Mouse (Mus musculus): ENCODE results near the gene Rfx5. TPM values are rescaled to one million over a fixed set of nuclear protein-coding genes. Genes with fewer than 3 reads are reported as not detected.
"Not testable (repeated sequence)": the region's sequence is repeated elsewhere in the genome, so short reads cannot be mapped to it uniquely, and the experiment has no call there.

Gene Rfx5
- polyA plus RNA-seq, 1 experiment from 2014 or later = 5.7 TPM

DNA sequence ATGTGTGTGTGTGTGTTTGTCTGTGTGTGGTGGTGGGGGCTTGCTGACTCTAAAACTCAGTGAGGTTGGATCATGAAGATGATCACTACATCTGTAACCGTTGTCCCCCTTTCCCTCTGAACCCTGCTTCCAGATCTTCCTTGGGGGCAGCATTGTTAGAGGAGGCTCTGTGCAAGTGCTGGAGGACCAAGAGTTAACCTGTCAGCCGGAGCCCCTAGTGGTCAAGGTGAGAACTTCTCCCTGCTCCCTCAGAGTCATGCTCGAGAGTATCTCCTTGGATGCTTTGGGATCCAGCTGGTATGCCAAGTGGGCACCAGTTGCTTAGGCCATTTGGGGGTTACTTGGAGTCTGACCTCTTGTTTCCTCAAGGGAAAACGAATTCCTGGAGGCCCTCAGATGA is 10.2 kb upstream of the Rfx5 start:
- not testable (repeated sequence) for H3K36me3 ChIP-seq; H3K4me1 ChIP-seq (replicated peaks); H3K4me3 ChIP-seq; H3K27me3 ChIP-seq (ENCODE audit: insufficient read depth, poor library complexity, severe bottlenecking); H3K27ac ChIP-seq; H3K9me3 ChIP-seq; DNase-seq (ENCODE audit: low spot score)
- 30% methylated on average over 4 of the region's 4 CpGs for WGBS

DNA sequence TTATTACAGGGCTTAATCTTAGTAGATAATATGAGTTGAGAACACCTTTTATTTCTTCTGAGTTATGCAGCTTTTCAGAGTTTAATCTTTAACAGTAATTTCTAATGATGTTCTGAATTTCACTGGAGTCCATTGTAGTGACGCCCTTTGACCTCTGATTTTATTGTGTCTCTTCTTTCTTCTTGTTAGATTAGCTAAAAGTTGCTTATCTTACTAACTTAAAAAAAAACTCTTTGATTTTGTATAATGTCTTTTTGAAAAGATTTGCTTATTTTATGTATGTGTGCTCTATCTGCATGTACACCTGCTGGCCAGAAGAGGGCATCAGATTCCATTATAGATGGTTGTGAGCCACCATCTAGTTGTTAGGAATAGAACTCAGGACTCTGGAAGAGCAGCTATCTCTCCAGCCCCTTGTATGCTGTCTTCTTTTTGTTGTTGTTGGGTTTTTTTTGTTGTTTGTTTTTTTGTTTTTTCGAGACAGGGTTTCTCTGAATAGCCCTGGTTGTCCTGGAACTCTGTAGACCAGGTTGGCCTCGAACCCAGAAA is 5.7 kb upstream of the Rfx5 start:
- Histone ChIP-seq H3K4me1 (replicated peaks) (0 out of 2 replicates have a peak, but pooled peaks cover 4% of the 10 kb centered on the region), H3K27me3 (ENCODE audit: insufficient read depth, poor library complexity, severe bottlenecking) (no peaks in the 10 kb centered on the region), H3K27ac (no peak overlapping the region), H3K4me3 (no peak overlapping the region), H3K36me3 (no peaks in the 10 kb centered on the region), H3K9me3 (no peaks in the 10 kb centered on the region)
- WGBS = 72% methylated on average over 3 of the region's 3 CpGs
- DNase-seq (ENCODE audit: low spot score) = no peak

DNA sequence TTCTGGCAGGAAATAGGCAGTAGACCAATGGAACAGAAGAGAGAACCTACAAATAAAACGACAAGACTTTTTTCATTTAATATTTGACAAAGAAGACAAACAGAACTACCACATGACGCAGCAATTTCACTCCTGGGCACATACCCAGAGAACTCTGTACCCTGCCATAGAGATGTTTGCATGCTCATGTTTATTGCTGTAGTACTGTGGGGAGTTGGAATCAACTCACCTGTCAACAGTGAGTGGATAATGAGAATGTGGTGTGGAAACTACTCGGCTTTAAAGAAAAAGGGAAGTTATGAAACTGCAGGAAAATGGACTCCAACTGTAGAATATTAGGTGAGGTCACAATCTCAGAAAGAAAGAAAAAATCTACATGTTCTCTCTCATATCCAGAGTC is 4.2 kb upstream of the Rfx5 start:
- no peak overlapping the region for H3K27ac ChIP-seq
- H3K36me3 ChIP-seq = no peaks in the 10 kb centered on the region
- no peaks in the 10 kb centered on the region for H3K9me3 ChIP-seq
- no peak overlapping the region for H3K4me3 ChIP-seq
- no peaks in the 10 kb centered on the region for H3K27me3 ChIP-seq (ENCODE audit: insufficient read depth, poor library complexity, severe bottlenecking)
- DNase-seq (ENCODE audit: low spot score) = no peak
- 85% methylated on average over 3 of the region's 3 CpGs for WGBS
- H3K4me1 ChIP-seq (replicated peaks) = peaks cover 6% of the 10 kb centered on the region

DNA sequence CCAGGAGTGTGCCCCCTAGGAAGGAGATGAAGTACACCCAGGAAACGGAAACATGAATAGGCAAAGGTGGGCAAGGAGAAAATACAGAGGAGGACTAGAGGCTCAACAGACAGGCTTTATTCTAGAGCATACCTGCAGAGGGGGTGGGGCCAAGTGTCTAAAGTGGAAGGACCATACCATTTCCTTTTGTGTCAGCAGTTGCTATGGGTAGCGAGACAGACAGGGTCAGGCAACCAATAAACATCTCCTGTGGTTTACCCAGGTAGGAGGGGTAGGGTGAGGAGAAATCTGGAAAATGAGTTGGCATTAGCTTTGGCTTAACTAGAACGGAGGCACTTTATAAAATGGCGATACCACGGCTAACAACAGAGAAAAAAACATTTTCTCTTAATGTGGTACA is 1.1 kb upstream of the Rfx5 start:
- Histone ChIP-seq H3K9me3 (no peaks in the 10 kb centered on the region), H3K27me3 (ENCODE audit: insufficient read depth, poor library complexity, severe bottlenecking) (no peaks in the 10 kb centered on the region), H3K4me3 (peak overlapping the region; percentile 72), H3K27ac (no peak overlapping the region), H3K36me3 (peaks cover 27% of the 10 kb centered on the region), H3K4me1 (replicated peaks) (peaks cover 15% of the 10 kb centered on the region)
- DNase-seq (ENCODE audit: low spot score) = no peak
- 71% methylated on average over 5 of the region's 5 CpGs for WGBS

DNA sequence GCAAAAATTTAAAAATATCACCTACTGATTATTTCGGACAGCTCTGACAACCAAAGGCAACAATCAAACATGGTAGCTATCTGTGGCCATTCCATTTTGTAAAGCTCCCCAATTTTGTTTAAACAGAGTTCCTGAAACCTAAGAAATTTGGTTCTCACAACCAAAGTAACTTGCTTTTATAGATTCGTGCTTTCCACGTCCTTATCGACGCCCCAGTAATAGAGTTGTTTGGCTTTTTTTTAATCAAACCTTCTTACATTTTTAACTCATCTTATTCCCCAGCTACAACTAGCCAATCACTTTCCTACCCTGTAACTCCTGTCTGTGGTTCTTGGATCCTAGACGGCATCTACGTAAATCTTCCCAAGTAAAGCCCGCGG is 501 bp upstream of the Rfx5 start:
- WGBS = 24% methylated on average over 9 of the region's 9 CpGs

DNA sequence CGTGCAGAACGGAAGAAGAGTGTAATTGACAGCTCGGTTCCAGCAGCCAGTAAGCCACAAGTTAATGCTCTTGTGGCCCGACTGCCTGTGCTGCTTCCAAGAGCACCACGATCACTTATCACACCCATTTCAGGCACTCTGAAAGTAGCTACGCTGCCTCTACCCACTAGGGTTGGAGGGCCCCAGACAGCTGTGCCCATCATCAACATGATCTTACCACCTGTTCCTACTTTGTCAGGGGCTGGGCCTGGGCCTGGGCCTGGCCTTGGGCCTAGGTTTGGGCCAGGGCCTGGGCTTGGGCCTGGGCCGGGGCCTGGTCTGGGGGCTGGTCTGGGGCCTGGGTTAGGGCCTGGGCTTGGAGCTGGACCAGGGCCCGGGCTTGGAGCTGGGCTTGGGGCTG is 4.4 kb downstream of the Rfx5 start:
- H3K27ac ChIP-seq = no peak overlapping the region
- H3K4me1 ChIP-seq (replicated peaks) = peaks cover 13% of the 10 kb centered on the region
- peaks cover 43% of the 10 kb centered on the region for H3K36me3 ChIP-seq
- no peaks in the 10 kb centered on the region for H3K27me3 ChIP-seq (ENCODE audit: insufficient read depth, poor library complexity, severe bottlenecking)
- 95% methylated on average over 8 of the region's 8 CpGs for WGBS
- no peaks in the 10 kb centered on the region for H3K9me3 ChIP-seq
- no peak overlapping the region for H3K4me3 ChIP-seq
- no peak for DNase-seq (ENCODE audit: low spot score)

More for the DNA sequence above, 501 bp upstream of the Rfx5 start:
- H3K4me1 ChIP-seq (replicated peaks) = peaks cover 15% of the 10 kb centered on the region
- DNase-seq (ENCODE audit: low spot score) = no peak
- peak overlapping the region; percentile 96 for H3K27ac ChIP-seq
- no peaks in the 10 kb centered on the region for H3K9me3 ChIP-seq
- H3K4me3 ChIP-seq = peak overlapping the region; percentile 72
- no peaks in the 10 kb centered on the region for H3K27me3 ChIP-seq (ENCODE audit: insufficient read depth, poor library complexity, severe bottlenecking)
- peaks cover 33% of the 10 kb centered on the region for H3K36me3 ChIP-seq

DNA sequence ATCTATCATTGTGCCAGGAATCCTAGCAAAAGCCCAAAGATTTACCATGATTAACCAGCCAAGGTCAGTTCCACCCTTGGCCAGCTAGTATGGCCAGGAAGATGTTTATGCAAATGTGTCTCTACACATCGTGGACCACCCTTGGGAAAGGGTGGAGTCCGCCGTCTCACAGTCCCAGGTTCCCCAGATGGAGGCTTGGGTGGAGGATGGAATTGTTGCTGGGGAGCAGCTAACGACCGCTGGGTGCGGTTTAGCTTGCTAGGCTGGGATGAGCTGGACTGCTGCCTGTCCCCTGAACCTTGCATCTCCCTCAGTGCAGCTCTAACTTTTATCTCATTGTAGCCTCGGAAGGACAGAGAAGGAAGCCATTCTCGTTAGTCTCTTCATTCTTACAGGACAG is 6.0 kb downstream of the Rfx5 start:
- DNase-seq (ENCODE audit: low spot score) = no peak
- Histone ChIP-seq H3K36me3 (peaks cover 43% of the 10 kb centered on the region), H3K4me1 (replicated peaks) (peaks cover 9% of the 10 kb centered on the region), H3K4me3 (no peak overlapping the region), H3K9me3 (no peaks in the 10 kb centered on the region), H3K27me3 (ENCODE audit: insufficient read depth, poor library complexity, severe bottlenecking) (no peaks in the 10 kb centered on the region), H3K27ac (no peak overlapping the region)
- 57% methylated on average over 8 of the region's 8 CpGs for WGBS

DNA sequence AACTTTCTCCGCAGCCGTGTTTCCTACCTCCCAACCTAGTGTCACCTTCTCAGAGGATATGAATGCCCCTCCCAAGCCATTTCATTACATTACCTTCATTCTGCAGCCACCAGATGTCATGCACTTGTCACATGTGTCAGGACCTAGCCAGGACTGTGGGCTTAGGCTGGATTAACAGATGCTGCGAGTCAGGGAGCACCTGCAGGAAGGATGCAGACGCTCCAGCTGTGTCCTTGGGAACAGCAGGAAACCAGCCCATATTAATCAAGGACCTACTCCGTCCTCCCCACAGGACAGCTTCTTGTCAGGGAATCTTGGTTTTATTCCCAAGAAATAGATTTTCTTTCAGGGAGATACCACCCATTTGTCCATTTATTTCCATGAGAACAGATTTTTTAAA is 6.4 kb downstream of the Rfx5 start:
- no peaks in the 10 kb centered on the region for H3K27me3 ChIP-seq (ENCODE audit: insufficient read depth, poor library complexity, severe bottlenecking)
- H3K27ac ChIP-seq = no peak overlapping the region
- H3K4me3 ChIP-seq = no peak overlapping the region
- no peak for DNase-seq (ENCODE audit: low spot score)
- H3K4me1 ChIP-seq (replicated peaks) = peaks cover 4% of the 10 kb centered on the region; the same call in 1 of the 2 replicates
- H3K9me3 ChIP-seq = no peaks in the 10 kb centered on the region
- peaks cover 41% of the 10 kb centered on the region for H3K36me3 ChIP-seq
- 54% methylated on average over 5 of the region's 5 CpGs for WGBS

DNA sequence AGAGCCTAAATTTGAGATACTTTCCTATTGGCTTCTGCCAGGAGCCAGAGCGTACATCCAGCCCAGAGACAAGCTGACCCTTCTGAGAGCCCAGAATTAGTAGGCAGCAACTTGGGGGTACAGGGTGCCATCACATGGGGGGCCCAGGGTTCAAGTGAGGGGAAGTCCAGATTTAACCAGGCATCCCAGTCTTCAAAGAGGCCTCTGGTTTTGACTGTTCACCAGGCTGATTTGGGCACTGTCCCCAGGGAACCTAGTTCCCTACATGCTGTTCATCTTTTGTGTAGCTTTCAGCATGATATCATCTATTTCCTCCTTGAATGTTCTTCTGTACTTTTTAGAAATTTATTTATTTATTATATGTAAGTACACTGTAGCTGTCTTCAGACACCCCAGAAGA is 11.1 kb downstream of the Rfx5 start:
- Histone ChIP-seq H3K36me3 (no peaks in the 10 kb centered on the region), H3K27ac (no peak overlapping the region), H3K4me3 (no peak overlapping the region), H3K9me3 (no peaks in the 10 kb centered on the region), H3K4me1 (replicated peaks) (0 out of 2 replicates have a peak, but pooled peaks cover 2% of the 10 kb centered on the region), H3K27me3 (ENCODE audit: insufficient read depth, poor library complexity, severe bottlenecking) (no peaks in the 10 kb centered on the region)
- DNase-seq (ENCODE audit: low spot score) = no peak
- 93% methylated on average over 1 of the region's 1 CpGs for WGBS

DNA sequence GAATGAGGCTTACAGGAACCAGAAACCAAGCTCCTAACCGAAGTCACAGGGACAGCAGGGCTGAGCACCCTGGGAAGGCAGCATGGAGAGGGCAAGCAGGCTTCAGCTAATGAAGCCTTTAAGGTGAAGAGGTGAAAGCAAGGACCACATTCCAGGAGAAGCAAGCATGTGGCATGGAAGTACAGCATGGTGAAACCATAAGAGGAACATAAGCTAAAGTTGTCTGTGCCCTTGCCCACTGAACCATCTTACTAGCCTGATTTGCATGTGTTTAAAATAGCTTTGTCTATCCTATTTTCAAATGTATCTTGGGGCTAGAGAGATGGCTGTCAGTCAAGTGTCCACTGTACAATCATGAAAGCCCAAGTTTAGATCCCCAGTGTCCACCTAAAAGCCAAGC is 12.0 kb downstream of the Rfx5 start:
- H3K36me3 ChIP-seq = no peaks in the 10 kb centered on the region
- no peak overlapping the region for H3K27ac ChIP-seq
- no peaks in the 10 kb centered on the region for H3K9me3 ChIP-seq
- no peak overlapping the region for H3K4me3 ChIP-seq
- 65% methylated on average over 1 of the region's 1 CpGs for WGBS
- DNase-seq (ENCODE audit: low spot score) = no peak
- H3K4me1 ChIP-seq (replicated peaks) = no peaks in the 10 kb centered on the region
- H3K27me3 ChIP-seq (ENCODE audit: insufficient read depth, poor library complexity, severe bottlenecking) = no peaks in the 10 kb centered on the region

DNA sequence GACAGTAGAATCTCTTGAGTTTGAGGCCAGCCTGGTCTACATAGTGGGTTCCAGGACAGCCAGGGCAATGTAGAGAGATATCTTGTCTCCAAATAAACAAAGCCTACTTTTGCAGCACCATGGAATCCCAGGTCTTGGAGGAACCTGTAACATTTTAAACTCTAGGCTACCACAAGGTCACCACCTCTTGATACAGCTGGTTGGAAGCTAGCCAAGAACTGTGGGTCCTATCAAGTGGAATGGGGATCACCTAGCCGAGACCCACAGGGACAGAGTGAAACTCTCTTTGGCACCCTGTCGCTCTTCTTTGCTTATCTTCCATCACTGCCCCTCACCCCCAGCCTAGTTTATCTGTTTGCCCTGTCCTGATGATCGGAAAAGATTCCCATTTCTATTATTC is 18.7 kb downstream of the Rfx5 start:
- no peak overlapping the region for H3K27ac ChIP-seq
- peaks cover 7% of the 10 kb centered on the region for H3K36me3 ChIP-seq
- no peak for DNase-seq (ENCODE audit: low spot score)
- peaks cover 19% of the 10 kb centered on the region for H3K4me1 ChIP-seq (replicated peaks)
- 86% methylated on average over 3 of the region's 3 CpGs for WGBS
- H3K27me3 ChIP-seq (ENCODE audit: insufficient read depth, poor library complexity, severe bottlenecking) = no peaks in the 10 kb centered on the region
- H3K9me3 ChIP-seq = no peaks in the 10 kb centered on the region
- H3K4me3 ChIP-seq = no peak overlapping the region

DNA sequence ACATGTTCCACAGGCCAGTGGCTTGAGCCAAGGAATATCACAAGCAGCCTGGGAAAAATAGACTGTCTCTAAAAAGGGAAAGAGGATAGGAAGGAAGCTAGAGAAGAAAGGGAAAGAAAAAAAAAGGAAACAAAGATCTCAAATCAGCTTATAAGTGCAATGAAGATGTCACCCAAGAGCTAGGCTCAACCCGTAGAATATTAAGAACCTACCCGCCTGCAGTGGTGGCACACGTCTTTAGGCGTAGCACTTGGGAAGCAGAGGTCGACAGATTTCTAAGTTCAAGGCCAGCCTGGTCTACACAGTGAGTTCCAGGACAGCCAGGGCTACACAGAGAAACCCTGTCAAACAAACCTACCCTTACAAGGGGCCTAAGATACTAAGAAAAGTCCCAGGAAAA is 19.7 kb downstream of the Rfx5 start:
- no peaks in the 10 kb centered on the region for H3K9me3 ChIP-seq
- peaks cover 19% of the 10 kb centered on the region for H3K4me1 ChIP-seq (replicated peaks)
- peaks cover 11% of the 10 kb centered on the region for H3K36me3 ChIP-seq
- no peak for DNase-seq (ENCODE audit: low spot score)
- H3K4me3 ChIP-seq = peak overlapping the region; percentile 67
- H3K27ac ChIP-seq = no peak overlapping the region
- 85% methylated on average over 5 of the region's 5 CpGs for WGBS
- no peaks in the 10 kb centered on the region for H3K27me3 ChIP-seq (ENCODE audit: insufficient read depth, poor library complexity, severe bottlenecking)

DNA sequence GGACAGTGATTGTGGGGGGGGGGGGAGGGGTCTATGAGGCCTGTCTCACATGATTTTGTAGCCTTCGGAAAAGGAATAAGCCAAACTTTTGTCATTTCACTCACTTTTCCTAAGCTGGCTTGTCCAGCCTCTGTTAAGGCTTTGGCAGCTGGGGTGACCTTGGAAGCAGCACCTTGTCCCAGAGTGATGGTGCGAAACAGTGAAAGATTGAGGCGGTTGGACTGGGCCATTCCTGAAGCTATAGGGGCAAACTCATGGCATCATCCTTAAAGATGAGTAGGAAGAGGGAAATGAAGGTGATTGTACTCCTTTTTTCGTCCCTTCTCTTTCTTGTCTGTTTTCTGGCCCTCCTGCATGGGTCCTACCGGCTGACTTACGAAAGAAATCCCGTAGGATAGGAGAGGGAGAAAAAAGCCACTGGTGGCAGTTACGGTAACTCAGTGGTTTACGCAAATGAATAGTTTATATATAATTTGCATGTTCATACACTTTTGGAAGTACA is 20.2 kb downstream of the Rfx5 start:
- WGBS = 22% methylated on average over 9 of the region's 9 CpGs
- Histone ChIP-seq H3K27ac (peak overlapping the region; percentile 94), H3K36me3 (peaks cover 13% of the 10 kb centered on the region), H3K9me3 (no peaks in the 10 kb centered on the region), H3K27me3 (ENCODE audit: insufficient read depth, poor library complexity, severe bottlenecking) (no peaks in the 10 kb centered on the region), H3K4me3 (peak overlapping the region; percentile 67), H3K4me1 (replicated peaks) (peaks cover 19% of the 10 kb centered on the region)
- no peak for DNase-seq (ENCODE audit: low spot score)

Measured in hindbrain, embryonic 10.5 days (tissue).